Comparison of ENCODE assay signal across 10 mouse cellular contexts in the genomic region with DNA sequence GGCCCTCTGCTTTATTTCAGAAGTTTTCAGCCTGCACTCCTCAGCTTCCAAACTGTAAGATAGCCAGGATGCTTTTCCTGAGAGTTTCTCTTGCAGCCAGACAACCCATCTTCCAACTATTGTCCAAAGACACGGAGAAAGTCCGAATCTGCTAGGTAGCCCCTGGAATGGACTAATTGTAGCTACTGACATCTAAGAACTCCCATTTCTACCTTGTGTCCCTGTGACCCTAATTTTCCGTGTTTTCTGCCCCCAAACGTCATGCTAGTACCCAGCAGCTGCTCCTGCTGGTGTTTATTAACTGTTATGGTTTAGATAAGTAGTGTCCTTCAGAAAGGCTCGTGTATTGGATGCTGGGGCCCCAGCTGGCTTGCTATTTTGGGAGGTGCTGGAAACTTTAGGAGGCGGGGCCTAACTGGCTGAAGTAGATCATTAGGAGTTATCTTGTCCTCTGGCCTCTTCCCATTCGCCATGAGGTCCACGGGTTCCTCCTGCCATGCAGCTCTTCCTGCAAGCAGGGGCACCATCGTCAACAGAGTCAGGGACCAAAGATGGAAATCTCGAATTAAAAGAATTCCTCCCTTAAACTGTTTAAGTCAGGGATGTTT. TPM values are rescaled to one million over a fixed set of nuclear protein-coding genes. Genes with fewer than 3 reads are reported as not detected.
DNase-seq lines count a peak whose midpoint lies in the region; ATAC-seq and TF ChIP-seq lines count a peak whose summit lies in the region.
"Had no signal": no experiment of that assay in that cellular context is flagged by ENCODE, and none has a peak within 500 bp of the region (broad histone marks: within the 10 kb centered on the region; RNA-seq: fewer than 3 reads in every experiment).

No protein-coding gene starts in this region.

- H3K4me3 ChIP-seq in kidney, postnatal 0 days (replicated peaks; ENCODE audit: low read depth, low read length): no peak overlapping the region
- H3K4me3 ChIP-seq in MEL (ENCODE audit: control insufficient read depth in 1 of 2, insufficient read depth in 1 of 2, low read depth in 2 of 2, low read length in 2 of 2): peak overlapping the region; percentile 28 to 53
- peak overlapping the region; percentile 34 for H3K4me3 ChIP-seq in heart, embryonic 10.5 days
- no peak overlapping the region for H3K4me3 ChIP-seq in lung, postnatal 0 days (ENCODE audit: low read depth, low read length)
- H3K4me3 ChIP-seq: embryonic facial prominence, embryonic 12.5 days; neural tube, embryonic 12.5 days had no signal

- H3K27ac ChIP-seq in kidney, postnatal 0 days: 0 out of 2 replicates have a peak overlapping the region, but pooled peaks have one; percentile 47
- H3K27ac ChIP-seq in MEL (ENCODE audit: control insufficient read depth, low read depth, low read length): peak overlapping the region; percentile 65
- H3K27ac ChIP-seq in heart, embryonic 10.5 days: peak overlapping the region; percentile 100
- H3K27ac ChIP-seq in lung, postnatal 0 days (ENCODE audit: low read length): peak overlapping the region; percentile 20
- H3K27ac ChIP-seq: embryonic facial prominence, embryonic 12.5 days; neural tube, embryonic 12.5 days had no signal

- H3K9me3 ChIP-seq in kidney, postnatal 0 days (replicated peaks; ENCODE audit: low read length): no peaks in the 10 kb centered on the region
- H3K9me3 ChIP-seq in MEL (replicated peaks; ENCODE audit: insufficient read depth, low read length): no peaks in the 10 kb centered on the region
- no peaks in the 10 kb centered on the region for H3K9me3 ChIP-seq in heart, embryonic 10.5 days
- H3K9me3 ChIP-seq in lung, postnatal 0 days (ENCODE audit: low read length): no peaks in the 10 kb centered on the region
- H3K9me3 ChIP-seq: embryonic facial prominence, embryonic 12.5 days; neural tube, embryonic 12.5 days had no signal

- no peak overlapping the region for H3K4me2 ChIP-seq in kidney, postnatal 0 days (ENCODE audit: low read length)
- no peak overlapping the region for H3K4me2 ChIP-seq in lung, postnatal 0 days (replicated peaks; ENCODE audit: low read depth, low read length)

- H3K36me3 ChIP-seq in kidney, postnatal 0 days (ENCODE audit: insufficient read depth, low read length): no peaks in the 10 kb centered on the region
- peaks cover 0 to 16% of the 10 kb centered on the region in 2 experiments; a peak in 2 of 4 replicates for H3K36me3 ChIP-seq in MEL (ENCODE audit: control insufficient read depth in 1 of 2, insufficient read depth in 2 of 2, low read length in 2 of 2)
- H3K36me3 ChIP-seq in heart, embryonic 10.5 days: peaks cover 12% of the 10 kb centered on the region
- H3K36me3 ChIP-seq in lung, postnatal 0 days (ENCODE audit: insufficient read depth, low read length): no peaks in the 10 kb centered on the region
- H3K36me3 ChIP-seq: neural tube, embryonic 12.5 days had no signal

- 58% methylated on average over 10 of the region's 10 CpGs for WGBS in kidney, postnatal 0 days
- WGBS in heart, embryonic 10.5 days: 18% methylated on average over 10 of the region's 10 CpGs
- 42% methylated on average over 10 of the region's 10 CpGs for whole genome bisulfite sequencing in lung, postnatal 0 days

- TF ChIP-seq POLR2A in MEL (IDR thresholded peaks at IDR 0.05; ENCODE audit: control insufficient read depth in 1 of 2, insufficient read depth in 1 of 2, low read depth in 1 of 2, low read length in 2 of 2, poor library complexity in 1 of 2): peak in 1 of 2 experiments; percentile 50; a peak in 1 of 4 replicates

- H3K4me1 ChIP-seq in kidney, postnatal 0 days (replicated peaks; ENCODE audit: insufficient read depth, low read length): peaks cover 7% of the 10 kb centered on the region; the same call in 1 of the 2 replicates
- peaks cover 2 to 20% of the 10 kb centered on the region in 2 experiments; a peak in 3 of 4 replicates for H3K4me1 ChIP-seq in MEL (ENCODE audit: control insufficient read depth in 1 of 2, insufficient read depth in 2 of 2, low read length in 2 of 2)
- H3K4me1 ChIP-seq in heart, embryonic 10.5 days: peaks cover 65% of the 10 kb centered on the region
- H3K4me1 ChIP-seq in lung, postnatal 0 days (ENCODE audit: insufficient read depth, low read depth, low read length): peaks cover 3% of the 10 kb centered on the region; the same call in 1 of the 2 replicates

- peak in 1 of 2 experiments; percentile 15; a peak in 1 of 4 replicates for TF ChIP-seq EP300 in MEL (IDR thresholded peaks at IDR 0.05; ENCODE audit: low read depth in 1 of 2, low read length in 2 of 2)
- TF ChIP-seq EP300 in lung, postnatal 0 days (IDR thresholded peaks at IDR 0.05): peak; percentile 19; the same call in 1 of the 2 replicates

- DNase-seq in kidney, postnatal 0 days (ENCODE audit: low spot score): no peak
- DNase-seq in kidney, adult 8-10 months: no peak
- DNase-seq in MEL (ENCODE audit: low read depth, low spot score): peak; percentile 92
- DNase-seq in heart, embryonic 10.5 days (ENCODE audit: low spot score): peak; percentile 93
- peak; percentile 70 for DNase-seq in lung, postnatal 0 days (ENCODE audit: low spot score)
- DNase-seq in urinary bladder, adult 2 months (ENCODE audit: low spot score): no peak
- DNase-seq in left cerebral cortex, postnatal 36 days (ENCODE audit: low spot score in 2 of 2): no peak
- no peak for DNase-seq in right cerebral cortex, postnatal 36 days (ENCODE audit: low spot score in 2 of 2)

- TF ChIP-seq CTCF in kidney, postnatal 0 days (IDR thresholded peaks at IDR 0.05; ENCODE audit: low read depth): no peak
- TF ChIP-seq CTCF in MEL (IDR thresholded peaks at IDR 0.05 in 2 of 3, conservative IDR thresholded peaks at IDR 0.05 in 1 of 3; ENCODE audit: control insufficient read depth in 1 of 3, insufficient read depth in 1 of 3, low read depth in 2 of 3, low read length in 3 of 3, poor library complexity in 1 of 3, severe bottlenecking in 1 of 3): no peak
- TF ChIP-seq CTCF in lung, postnatal 0 days (IDR thresholded peaks at IDR 0.05): no peak

- H3K9ac ChIP-seq in kidney, postnatal 0 days (ENCODE audit: low read depth, low read length): no peak overlapping the region
- H3K9ac ChIP-seq in MEL (ENCODE audit: control insufficient read depth, low read depth, low read length, poor library complexity, severe bottlenecking): peak overlapping the region; percentile 46
- H3K9ac ChIP-seq in lung, postnatal 0 days (replicated peaks; ENCODE audit: low read depth): no peak overlapping the region
- H3K9ac ChIP-seq: embryonic facial prominence, embryonic 12.5 days; neural tube, embryonic 12.5 days had no signal

- no peaks in the 10 kb centered on the region for H3K27me3 ChIP-seq in kidney, postnatal 0 days (ENCODE audit: insufficient read depth, low read length)
- no peaks in the 10 kb centered on the region for H3K27me3 ChIP-seq in MEL (ENCODE audit: control insufficient read depth in 1 of 2, insufficient read depth in 2 of 2, low read length in 2 of 2)
- no peaks in the 10 kb centered on the region for H3K27me3 ChIP-seq in heart, embryonic 10.5 days (ENCODE audit: insufficient read depth, poor library complexity, severe bottlenecking)
- H3K27me3 ChIP-seq in lung, postnatal 0 days (replicated peaks; ENCODE audit: insufficient read depth, low read length): no peaks in the 10 kb centered on the region
- H3K27me3 ChIP-seq: embryonic facial prominence, embryonic 12.5 days; neural tube, embryonic 12.5 days had no signal

- no peak for ATAC-seq in kidney, postnatal 0 days (replicated peaks; ENCODE audit: low FRiP score, low read depth)
- ATAC-seq in lung, postnatal 0 days: no peak

- TF ChIP-seq RAD21 in MEL (IDR thresholded peaks at IDR 0.05; ENCODE audit: low read depth, low read length): no peak

- intact Hi-C loops in left cerebral cortex, postnatal 36 days (cut with DNase I): loop anchor here (2.0 kb wide), 1 partner anchor 19 kb away; a partner anchor contains a TSS

- H3K79me2 ChIP-seq in MEL (ENCODE audit: control insufficient read depth, insufficient read depth, low read length, poor library complexity): peaks cover 28% of the 10 kb centered on the region

TF ChIP-seq in MEL, 35 proteins besides CTCF, POLR2A, EP300 and RAD21 (continues in another document):
- TF ChIP-seq SMC3 (IDR thresholded peaks at IDR 0.05; ENCODE audit: low read depth, low read length): no peak
- TF ChIP-seq MYB (IDR thresholded peaks at IDR 0.05; ENCODE audit: low read depth, low read length): no peak
- no peak for TF ChIP-seq ELF1 (IDR thresholded peaks at IDR 0.05; ENCODE audit: low read depth, low read length)
- TF ChIP-seq MAZ (IDR thresholded peaks at IDR 0.05; ENCODE audit: low read depth, low read length): no peak
- TF ChIP-seq ZC3H11A (IDR thresholded peaks at IDR 0.05; ENCODE audit: low read depth, low read length): no peak
- TF ChIP-seq CHD2 (IDR thresholded peaks at IDR 0.05; ENCODE audit: low read length): no peak
- peak; percentile 27; the same call in 1 of the 2 replicates for TF ChIP-seq ZMIZ1 (IDR thresholded peaks at IDR 0.05; ENCODE audit: low read depth, low read length)
- TF ChIP-seq TCF12 (IDR thresholded peaks at IDR 0.05; ENCODE audit: low read depth, low read length): peak; percentile 31; the same call in 1 of the 2 replicates
- TF ChIP-seq SIN3A (IDR thresholded peaks at IDR 0.05; ENCODE audit: low read length): peak; percentile 95
- no peak for TF ChIP-seq TBP (IDR thresholded peaks at IDR 0.05; ENCODE audit: low read depth, low read length)
- TF ChIP-seq MAX (IDR thresholded peaks at IDR 0.05; ENCODE audit: low read length): peak; percentile 69
- peak; percentile 70 for TF ChIP-seq GATA1 (IDR thresholded peaks at IDR 0.05; ENCODE audit: low read depth, low read length)
- TF ChIP-seq BHLHE40 (IDR thresholded peaks at IDR 0.05; ENCODE audit: borderline replicate concordance, low read depth, low read length): no peak
- no peak for TF ChIP-seq E2F4 (IDR thresholded peaks at IDR 0.05; ENCODE audit: borderline replicate concordance, low read depth, low read length)
- 0 out of 2 replicates have a peak, but pooled peaks have one; percentile 65 for TF ChIP-seq CHD1 (IDR thresholded peaks at IDR 0.05; ENCODE audit: low read depth, low read length)
- TF ChIP-seq POLR2AphosphoS2 (IDR thresholded peaks at IDR 0.05; ENCODE audit: low read length): no peak; the same call in 1 of the 2 replicates
- no peak for TF ChIP-seq USF2 (IDR thresholded peaks at IDR 0.05; ENCODE audit: borderline replicate concordance in 1 of 2, insufficient read depth in 1 of 2, low read depth in 1 of 2, low read length in 2 of 2)

RNA-seq across cellular contexts. Expression of a gene that starts 19.2 kb away (rescaled TPM):
- 6.0 and 6.8 TPM in 2 replicates for polyA plus RNA-seq in kidney, postnatal 0 days (2015; fragmentation: Nextera tagmentation; extraction: Ambion mirVana)
- total RNA-seq in MEL (2012; rRNA removed): 19.8 and 24.7 TPM in 2 replicates
- 100 to 1,000 TPM in 1 of 2 experiments, 10 to 100 TPM in 1; 31.4 to 125 TPM for polyA plus RNA-seq in MEL (2012; ENCODE audit: insufficient read depth in 1 of 2, insufficient read length in 2 of 2, low read depth in 1 of 2, low replicate concordance in 2 of 2, missing spikeins in 1 of 2)
- 25.8 and 37.3 TPM in 2 replicates for polyA plus RNA-seq in heart, embryonic 10.5 days (2016; fragmentation: Nextera tagmentation; extraction: Ambion mirVana)
- 12.6 and 12.8 TPM in 2 replicates for polyA plus RNA-seq in lung, postnatal 0 days (2015; fragmentation: Nextera tagmentation; extraction: Ambion mirVana)
- polyA plus RNA-seq in urinary bladder, adult 2 months (2012; rRNA removed): 34.0 and 63.0 TPM in 2 replicates
- total RNA-seq in left cerebral cortex, postnatal 36 days (2021): 100 to 1,000 TPM; 100 to 150 TPM

Comparison
In these comparisons a context has a peak if more than half of its experiments do, and no peak if none do; other contexts are left out.
1. DNase-seq: peak in MEL (single experiment), heart, embryonic 10.5 days (single experiment) and lung, postnatal 0 days (single experiment); none in kidney, postnatal 0 days (single experiment), kidney, adult 8-10 months (0 of 2), urinary bladder, adult 2 months (single experiment), left cerebral cortex, postnatal 36 days (0 of 2) and right cerebral cortex, postnatal 36 days (0 of 2).
2. H3K27ac ChIP-seq: peak in every context shown above with its lines; median percentile 100 in heart, embryonic 10.5 days; 65 in MEL; 47 in kidney, postnatal 0 days; 20 in lung, postnatal 0 days.
3. H3K4me3 ChIP-seq: peak in MEL (2 of 2) and heart, embryonic 10.5 days (single experiment); none in kidney, postnatal 0 days (single experiment) and lung, postnatal 0 days (single experiment).